13 mouse cellular contexts compared by ENCODE assay signal in the genomic region with DNA sequence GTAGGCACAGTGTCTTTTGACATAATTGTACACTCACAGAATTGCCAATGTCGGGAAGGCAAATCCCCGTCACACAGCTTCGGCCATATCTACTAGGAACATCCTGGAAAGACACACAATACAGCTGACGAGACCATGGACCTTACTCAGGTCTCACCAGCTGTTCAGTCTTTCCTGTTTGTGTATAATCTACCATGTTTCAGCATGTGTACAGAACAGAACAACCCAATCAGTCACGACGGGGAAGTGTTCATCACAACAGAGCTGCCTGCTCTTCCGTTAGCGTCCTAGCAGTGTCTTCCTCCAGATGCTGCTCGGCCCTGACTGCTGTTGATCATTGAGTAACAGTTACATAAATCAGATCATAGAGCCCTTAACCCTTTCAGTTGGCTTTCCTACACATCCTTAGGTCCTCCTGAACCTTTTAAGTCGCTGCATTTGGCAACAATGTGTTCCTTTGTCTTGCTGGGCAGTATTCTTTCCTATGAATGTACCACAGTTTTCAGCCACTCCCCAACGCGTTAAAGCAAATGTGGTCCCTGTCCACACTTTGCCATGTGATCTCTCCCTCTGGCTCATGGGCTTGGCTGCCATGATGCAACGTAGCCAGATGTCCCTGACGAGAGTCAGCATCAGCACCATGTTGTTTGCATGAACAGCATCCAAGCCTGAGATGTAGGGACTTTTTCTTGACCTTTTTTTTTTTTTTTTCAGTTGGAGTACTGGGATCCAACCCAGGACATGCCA.
"Had no signal": no experiment of that assay in that cellular context is flagged by ENCODE, and none has a peak within 500 bp of the region (broad histone marks: within the 10 kb centered on the region; RNA-seq: fewer than 3 reads in every experiment).

No protein-coding gene starts in this region.

- H3K27ac ChIP-seq: left cerebral cortex, adult 2 months; limb, embryonic 10.5 days; midbrain, embryonic 13.5 days; neural tube, embryonic 15.5 days had no signal

- H3K9ac ChIP-seq: midbrain, embryonic 13.5 days; neural tube, embryonic 15.5 days had no signal

- DNase-seq: kidney, adult 8-10 months; kidney, postnatal 25 days; lung, postnatal 10 days; right cerebral cortex, adult 18-20 months; thymus, postnatal 36 days had no signal

- H3K4me3 ChIP-seq: left cerebral cortex, adult 2 months; limb, embryonic 10.5 days; midbrain, embryonic 13.5 days; myocyte; neural tube, embryonic 15.5 days had no signal

- H3K4me2 ChIP-seq: liver, embryonic 11.5 days; midbrain, embryonic 13.5 days; neural tube, embryonic 15.5 days had no signal

- H3K27me3 ChIP-seq: midbrain, embryonic 13.5 days; neural tube, embryonic 15.5 days had no signal

- ATAC-seq: hindbrain, embryonic 16.5 days; inflammation-experienced regulatory T-cells, adult 6 months; midbrain, embryonic 13.5 days had no signal

- H3K36me3 ChIP-seq: neural tube, embryonic 15.5 days had no signal

- H3K9me3 ChIP-seq: limb, embryonic 10.5 days; midbrain, embryonic 13.5 days; neural tube, embryonic 15.5 days had no signal

- H3K4me1 ChIP-seq: limb, embryonic 10.5 days; midbrain, embryonic 13.5 days; neural tube, embryonic 15.5 days had no signal
